Mouse (Mus musculus) megakaryocyte-erythroid progenitor cell, adult 5 weeks (primary cell): Measurements from ENCODE around the gene Baiap3. TPM values are rescaled to one million over a fixed set of nuclear protein-coding genes. Genes with fewer than 3 reads are reported as not detected.

ENCODE experiments used
- polyA plus RNA-seq: library from polyadenylated mRNA; stranded (reverse); fragments of >175 nt; gene quantifications from 2 replicates; pipeline ENCODE4 v1.2.3, GENCODE M21; 2012

Gene Baiap3
- 19.0 and 20.3 TPM in 2 replicates for polyA plus RNA-seq

DNA sequence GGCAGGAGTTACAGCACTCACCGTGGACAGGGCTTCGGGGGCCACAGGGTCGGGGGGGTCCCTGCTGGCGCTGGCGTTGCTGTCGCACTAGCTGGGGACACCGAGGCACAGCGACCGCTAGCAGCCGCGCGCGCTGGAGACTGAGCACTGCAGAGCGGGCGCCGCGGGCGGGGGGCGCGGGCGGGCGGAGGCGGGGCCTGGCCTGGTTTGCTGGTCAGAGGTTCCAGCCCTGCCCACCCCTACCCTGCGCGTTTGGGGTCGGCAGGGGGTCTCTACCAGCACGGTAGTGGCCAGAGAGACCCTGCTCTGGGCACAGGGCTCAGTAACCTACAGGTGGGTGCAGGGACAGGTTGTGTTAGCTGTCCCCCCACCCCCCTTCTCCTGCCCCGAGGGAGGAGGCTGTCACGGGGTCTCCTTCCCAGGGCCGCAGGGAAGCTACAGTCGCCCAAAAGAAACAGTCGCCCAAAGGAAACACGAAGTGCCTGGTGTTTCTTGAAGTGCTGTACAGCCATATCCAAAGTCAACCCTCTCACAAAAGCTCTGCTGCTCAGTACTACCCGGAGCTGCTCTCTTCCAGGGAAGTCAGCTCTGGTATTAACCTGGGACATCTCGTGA lies at the start of gene Baiap3:
Baiap3 (minus strand) TSS at position 225 of the 615 bp plus-strand sequence.

DNA sequence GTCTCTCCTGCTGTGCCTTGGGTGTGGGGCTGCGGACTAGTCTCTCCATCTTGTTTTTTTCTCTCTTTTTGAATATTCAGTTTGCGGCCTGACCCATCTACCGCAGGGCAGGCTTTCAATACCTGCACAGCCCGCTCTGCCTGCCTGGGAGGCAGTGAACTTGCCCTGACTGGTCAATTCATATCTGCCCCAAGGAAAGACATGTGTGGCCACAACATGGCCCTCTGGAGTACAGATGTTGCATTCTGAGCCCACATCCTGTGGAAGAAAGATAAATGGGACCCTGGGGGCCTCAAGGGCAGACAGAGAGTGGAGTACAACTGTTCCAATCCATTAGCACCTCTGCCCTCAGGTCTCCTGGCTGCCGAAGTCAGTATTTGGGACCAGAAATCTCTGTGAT lies 41.9 kb upstream of the Baiap3 start, which contains the start of gene Prss34:
Prss34 (plus strand) TSS at position 301 of the 400 bp plus-strand sequence.

DNA sequence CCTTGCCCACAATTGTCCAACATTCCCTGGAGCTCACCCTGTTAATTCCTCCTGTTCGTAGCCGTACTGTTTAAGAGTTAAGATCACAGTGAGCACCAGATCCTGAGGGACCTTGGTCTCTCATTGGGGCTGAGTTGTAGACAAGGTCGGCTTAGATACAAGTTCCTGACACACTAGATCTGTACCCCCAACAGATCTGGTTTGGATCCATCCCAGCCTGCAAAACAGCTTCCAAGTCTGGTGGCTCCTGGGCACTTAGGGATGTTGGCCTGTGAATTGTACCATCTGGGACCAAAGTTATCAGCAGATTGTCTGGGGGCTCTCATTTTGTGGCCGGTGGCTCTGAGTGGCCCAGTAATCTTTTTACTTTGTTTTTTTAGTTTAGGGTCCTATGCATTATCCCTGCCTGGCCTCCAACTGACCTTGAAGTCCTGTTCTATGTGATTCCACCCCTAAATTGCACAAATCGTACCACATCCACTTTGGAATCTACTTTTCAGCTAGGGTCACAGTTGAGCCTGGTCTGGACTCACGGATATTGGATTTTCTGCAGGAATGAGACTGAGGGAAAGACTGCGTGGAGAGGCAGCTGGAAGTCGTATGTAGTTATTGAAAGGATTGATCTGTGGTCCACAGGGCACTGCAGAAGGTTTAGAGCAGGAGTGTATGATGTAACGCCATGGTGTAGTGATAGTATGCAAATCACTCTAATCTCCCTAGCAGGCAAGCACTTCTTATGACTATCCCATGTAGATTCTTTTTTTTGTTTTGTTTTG lies 18.6 kb upstream of the Baiap3 start, which contains the start of gene Ube2i:
Ube2i (minus strand) TSS at position 52 of the 776 bp plus-strand sequence.

DNA sequence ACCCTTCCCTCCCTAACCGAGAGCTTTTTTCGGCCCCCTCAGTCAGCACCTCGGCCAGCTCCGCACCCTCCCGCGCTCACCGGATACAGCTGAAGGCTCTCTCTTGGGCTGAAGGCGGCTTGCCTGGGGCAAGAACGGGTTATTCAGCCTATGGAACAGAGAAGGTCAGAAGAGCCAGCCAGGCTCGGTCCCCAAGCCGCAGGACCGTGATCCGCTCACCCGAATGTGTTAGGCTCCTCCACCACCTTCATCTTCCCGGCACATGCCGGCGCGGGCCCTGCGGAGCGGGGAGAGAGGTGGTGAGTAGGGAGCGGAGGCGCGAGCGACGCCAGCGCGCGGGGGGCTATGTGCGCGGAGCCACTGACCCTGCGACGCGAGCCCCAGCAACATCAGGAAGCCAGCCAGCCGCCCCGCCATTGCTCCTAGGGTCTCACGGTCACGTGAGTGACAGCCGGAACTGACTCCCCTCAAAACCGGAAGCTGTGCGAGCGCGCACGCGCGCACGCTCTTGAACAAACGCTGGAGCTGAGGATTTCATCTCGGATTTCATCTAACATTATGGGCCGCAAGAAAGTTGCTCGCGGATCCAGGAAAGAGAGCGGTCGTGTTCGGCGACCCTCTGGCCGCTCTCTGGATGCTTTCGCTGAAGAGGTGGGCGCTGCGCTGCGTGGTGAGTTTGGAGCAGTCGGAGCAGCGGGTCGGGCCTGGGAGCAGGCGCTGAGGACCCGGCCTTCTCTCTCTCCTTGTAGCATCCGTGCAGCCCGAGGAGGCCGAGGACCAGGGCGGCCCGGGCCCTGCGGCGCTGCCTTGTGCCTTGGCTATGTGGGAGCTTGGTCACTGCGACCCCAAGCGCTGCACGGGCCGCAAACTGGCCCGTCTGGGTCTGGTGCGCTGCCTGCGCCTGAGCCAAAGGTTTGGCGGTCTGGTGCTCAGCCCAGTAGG lies 16.2 kb downstream of the Baiap3 start, which contains the start of the genes Gnptg and Tsr3:
Gnptg (minus strand) TSS at position 430 of the 942 bp plus-strand sequence.
Tsr3 (plus strand) TSS at position 476 of the 942 bp plus-strand sequence.

Other genes with a start within 250 kb of the Baiap3 start
- gene Cramp1l, start 240.6 kb downstream of the Baiap3 start, polyA plus RNA-seq: 23.0 and 36.4 TPM in 2 replicates
- 12.2 and 12.3 TPM in 2 replicates for gene Ift140, start 240.3 kb downstream of the Baiap3 start, polyA plus RNA-seq
- not detected in 2 replicates for gene Tmem204, start 172.8 kb downstream of the Baiap3 start, polyA plus RNA-seq
- 38.2 and 47.2 TPM in 2 replicates for gene Telo2, start 140.4 kb downstream of the Baiap3 start, polyA plus RNA-seq
- gene Ptx4, start 135.6 kb downstream of the Baiap3 start, polyA plus RNA-seq: 0.05 TPM in 1 of 2 replicates, not detected in the other
- 20.5 and 22.9 TPM in 2 replicates for gene Clcn7, start 123.0 kb downstream of the Baiap3 start, polyA plus RNA-seq
- gene Ccdc154, start 93.9 kb downstream of the Baiap3 start, polyA plus RNA-seq: not detected in 2 replicates
- gene Gm38655, start 80.9 kb downstream of the Baiap3 start, polyA plus RNA-seq: not detected in 2 replicates
- 22.4 and 24.1 TPM in 2 replicates for gene BC003965, start 71.8 kb downstream of the Baiap3 start, polyA plus RNA-seq
- gene Unkl, start 68.0 kb downstream of the Baiap3 start, polyA plus RNA-seq: 35.4 and 53.1 TPM in 2 replicates
- gene Gnptg, start 16.2 kb downstream of the Baiap3 start, polyA plus RNA-seq: 17.5 and 21.9 TPM in 2 replicates
- gene Tsr3, start 16.2 kb downstream of the Baiap3 start, polyA plus RNA-seq: 12.3 and 13.5 TPM in 2 replicates
- gene Ube2i, start 18.3 kb upstream of the Baiap3 start, polyA plus RNA-seq: 334 and 403 TPM in 2 replicates
- gene Prss34, start 42.0 kb upstream of the Baiap3 start, polyA plus RNA-seq: 55.9 and 60.0 TPM in 2 replicates
- gene Prss28, start 52.3 kb upstream of the Baiap3 start, polyA plus RNA-seq: not detected in 2 replicates
- gene Prss29, start 62.3 kb upstream of the Baiap3 start, polyA plus RNA-seq: not detected in 2 replicates
- not detected in 2 replicates for gene Tpsab1, start 89.2 kb upstream of the Baiap3 start, polyA plus RNA-seq
- gene Tpsb2, start 109.9 kb upstream of the Baiap3 start, polyA plus RNA-seq: not detected in 2 replicates
- not detected in 2 replicates for gene Tpsg1, start 112.9 kb upstream of the Baiap3 start, polyA plus RNA-seq
- 1.4 and 1.6 TPM in 2 replicates for gene Cacna1h, start 177.4 kb upstream of the Baiap3 start, polyA plus RNA-seq
- gene Tekt4, start 198.3 kb upstream of the Baiap3 start, polyA plus RNA-seq: not detected in 2 replicates
- not detected in 2 replicates for gene Sstr5, start 240.9 kb upstream of the Baiap3 start, polyA plus RNA-seq